Mouse (Mus musculus) CD4-positive, CD25-positive, alpha-beta regulatory T cell, adult 2 months (primary cell): Measurements from ENCODE around the gene Iqschfp.

Experiments
- DNase-seq: peaks from one replicate; pipeline ENCODE4 v3.0.0-alpha.2; 2012; ENCODE audit warnings: low read depth, low spot score

The Iqschfp gene

GRCm38 (mm10) chr3:68351461-68351860 lies 459.4 kb downstream of the Iqschfp start:
- no peak for DNase-seq

- no peak for DNase-seq
These were observed 460.9 kb downstream of the Iqschfp start for GRCm38 (mm10) chr3:68352961-68353360.

DNA sequence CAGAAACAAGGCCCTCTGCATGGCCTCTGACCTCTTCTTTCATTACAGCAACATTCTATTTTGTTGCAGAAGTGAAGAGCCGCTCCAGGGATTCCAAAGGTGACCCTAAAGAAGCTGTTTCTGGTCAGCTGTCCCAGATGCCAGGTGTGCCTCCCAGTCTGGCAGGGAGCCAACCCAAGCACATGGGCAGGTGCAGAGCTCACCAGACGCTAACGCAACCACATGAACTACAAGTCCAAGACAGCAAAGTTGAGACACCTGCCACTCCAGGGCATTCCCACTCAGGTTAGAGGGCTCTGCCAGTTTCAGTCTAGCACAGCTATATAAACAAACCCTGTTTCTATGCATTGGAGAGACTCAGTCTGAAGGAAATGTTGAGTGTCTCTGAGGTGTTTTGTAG lies 461.5 kb downstream of the Iqschfp start:
- no peak for DNase-seq

DNA sequence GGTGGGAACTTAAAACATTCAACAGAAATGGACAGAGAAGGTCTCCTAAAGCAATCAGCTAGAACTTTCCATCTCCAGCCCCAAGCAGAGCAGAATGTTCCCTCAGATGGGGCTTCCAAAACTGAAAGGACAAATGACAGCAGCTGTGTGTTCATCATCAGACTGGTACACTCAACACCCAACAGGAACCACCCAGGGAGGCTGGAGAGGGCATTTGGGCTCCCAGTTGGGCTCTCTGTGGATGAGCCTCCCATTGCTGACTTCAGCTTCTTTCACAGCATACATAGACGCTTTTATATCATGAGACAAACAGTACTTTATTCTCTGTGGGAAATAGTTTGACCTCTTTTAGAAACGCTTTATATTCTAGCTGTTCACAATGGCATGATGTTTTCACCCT lies 464.5 kb downstream of the Iqschfp start:
- no peak for DNase-seq

DNA sequence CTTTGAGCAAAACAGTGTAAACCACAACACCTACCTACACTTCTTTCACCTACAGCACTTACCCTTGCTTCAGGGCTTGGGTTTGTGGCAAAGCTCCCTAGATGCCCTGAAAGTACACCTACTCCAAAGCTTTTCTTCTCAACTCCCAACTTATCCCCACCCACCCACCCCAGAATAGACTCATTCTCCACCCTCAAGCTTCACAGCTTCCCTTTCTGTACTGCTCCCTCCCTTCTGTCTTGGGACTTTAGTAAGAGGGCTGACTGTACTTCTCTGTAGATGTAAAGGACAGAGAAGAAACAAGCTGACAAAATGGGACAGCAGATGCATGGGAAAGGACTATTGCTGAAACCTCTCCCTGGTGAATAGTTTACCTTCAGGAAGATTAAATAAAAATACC lies 476.0 kb downstream of the Iqschfp start:
- DNase-seq: no peak

GRCm38 (mm10) chr3:68372925-68373324 lies 480.9 kb downstream of the Iqschfp start:
- no peak for DNase-seq

GRCm38 (mm10) chr3:68375100-68375508 lies 483.1 kb downstream of the Iqschfp start:
- no peak for DNase-seq

DNA sequence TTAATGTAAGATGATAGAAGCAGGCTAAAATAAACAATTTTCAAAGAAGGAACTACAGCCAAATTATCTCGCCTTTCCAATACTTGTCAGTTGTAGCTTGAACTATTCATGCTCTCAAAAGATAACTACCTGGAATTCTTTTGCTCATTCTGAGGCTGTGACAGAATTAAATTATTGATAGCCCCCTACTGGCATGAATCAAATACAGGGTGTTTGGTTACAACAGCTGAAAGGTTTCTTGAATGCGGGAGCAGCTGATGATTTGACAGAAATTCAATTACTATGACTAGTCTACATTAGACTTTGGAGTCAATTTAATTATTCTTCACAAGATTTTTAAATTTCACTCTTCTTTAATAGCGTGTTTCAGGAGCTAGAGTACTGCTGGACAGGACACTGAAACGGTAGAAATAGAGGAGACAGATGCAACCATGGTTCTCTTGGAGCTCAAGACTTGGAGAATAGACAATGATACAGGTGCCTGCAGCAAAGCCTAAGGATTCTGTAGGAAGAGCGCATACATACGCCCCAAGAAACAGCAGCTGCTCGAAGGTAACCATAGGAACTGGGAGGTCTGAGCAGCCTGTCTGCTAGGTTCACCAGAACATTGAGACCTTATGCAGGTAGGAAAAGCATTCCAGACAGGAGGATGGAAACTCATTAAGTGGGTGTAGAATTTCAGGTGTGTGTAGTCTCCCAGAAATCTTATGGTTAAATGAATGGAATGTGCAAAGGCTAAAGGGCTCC lies 485.6 kb downstream of the Iqschfp start:
- no peak for DNase-seq

GRCm38 (mm10) chr3:68378799-68379198 lies 486.8 kb downstream of the Iqschfp start:
- DNase-seq: no peak

- DNase-seq: no peak
These were observed 487.2 kb downstream of the Iqschfp start for GRCm38 (mm10) chr3:68379242-68379641.

DNA sequence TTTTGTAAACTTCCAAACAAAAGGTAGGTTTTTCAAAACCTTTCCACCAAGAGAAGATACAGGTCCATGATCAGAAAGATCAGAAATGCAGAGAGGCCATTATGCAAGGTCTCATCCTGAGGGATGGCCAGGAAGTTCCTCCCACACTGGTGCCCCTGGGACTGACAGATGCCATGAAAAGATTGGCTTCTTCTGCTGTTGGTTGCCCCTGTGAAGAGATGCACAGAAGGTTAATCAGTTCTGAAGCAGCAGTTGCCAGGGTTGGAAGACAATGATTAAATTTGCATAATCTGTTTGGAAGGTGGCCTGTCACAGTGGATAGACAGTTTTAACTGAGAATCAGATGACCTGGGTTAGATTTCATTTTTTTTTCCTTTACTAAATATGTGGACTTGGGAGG lies 491.6 kb downstream of the Iqschfp start:
- DNase-seq: no peak

- DNase-seq: no peak
These were observed 493.5 kb downstream of the Iqschfp start for GRCm38 (mm10) chr3:68385544-68385943.

- no peak for DNase-seq
These were observed 496.0 kb downstream of the Iqschfp start for GRCm38 (mm10) chr3:68388023-68388422.

- no peak for DNase-seq
These were observed 501.5 kb downstream of the Iqschfp start for GRCm38 (mm10) chr3:68393578-68393977.

GRCm38 (mm10) chr3:68398691-68399090 lies 506.7 kb downstream of the Iqschfp start:
- DNase-seq: no peak

DNA sequence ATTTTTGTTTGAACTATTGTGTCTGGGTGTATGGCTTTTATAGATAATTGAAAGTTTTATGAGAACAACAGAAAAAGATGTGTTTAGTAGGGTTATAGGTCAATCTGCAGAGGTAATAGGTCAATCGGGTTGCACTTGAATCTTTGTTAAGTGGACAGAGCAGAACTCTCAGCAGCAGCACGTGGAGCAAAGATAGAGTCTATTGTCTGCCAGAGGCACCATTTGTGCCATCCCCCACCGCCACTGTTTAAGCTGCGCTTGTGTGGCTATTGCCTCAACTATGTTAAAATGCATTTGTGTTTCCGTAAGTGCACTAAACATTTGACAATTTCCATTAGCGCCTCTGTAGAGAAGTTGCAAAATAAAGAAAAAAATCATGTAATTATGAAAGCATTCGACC lies 508.1 kb downstream of the Iqschfp start:
- no peak for DNase-seq

- no peak for DNase-seq
These were observed 511.3 kb downstream of the Iqschfp start for GRCm38 (mm10) chr3:68403343-68403742.

DNA sequence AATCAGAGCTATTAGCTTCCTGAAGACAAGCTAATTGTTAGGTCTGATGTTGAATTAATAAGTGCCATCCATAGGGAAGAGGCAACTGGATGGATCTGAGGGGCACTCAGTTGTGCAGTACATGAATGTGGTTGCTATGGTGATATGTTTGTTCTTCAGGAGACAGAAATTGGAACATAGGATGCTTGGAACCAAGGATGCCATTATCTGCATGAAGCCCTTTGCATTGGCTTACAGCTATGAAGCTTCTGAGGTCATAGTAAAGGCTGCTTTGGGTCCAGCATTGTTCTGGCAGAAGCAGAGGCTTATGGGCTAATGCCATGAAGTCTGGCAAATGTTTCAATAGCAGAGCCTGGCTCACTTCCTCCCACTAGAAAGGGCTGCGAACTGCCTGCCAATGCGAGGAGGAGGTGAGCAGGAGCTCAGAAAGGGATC lies 511.8 kb downstream of the Iqschfp start:
- no peak for DNase-seq

DNA sequence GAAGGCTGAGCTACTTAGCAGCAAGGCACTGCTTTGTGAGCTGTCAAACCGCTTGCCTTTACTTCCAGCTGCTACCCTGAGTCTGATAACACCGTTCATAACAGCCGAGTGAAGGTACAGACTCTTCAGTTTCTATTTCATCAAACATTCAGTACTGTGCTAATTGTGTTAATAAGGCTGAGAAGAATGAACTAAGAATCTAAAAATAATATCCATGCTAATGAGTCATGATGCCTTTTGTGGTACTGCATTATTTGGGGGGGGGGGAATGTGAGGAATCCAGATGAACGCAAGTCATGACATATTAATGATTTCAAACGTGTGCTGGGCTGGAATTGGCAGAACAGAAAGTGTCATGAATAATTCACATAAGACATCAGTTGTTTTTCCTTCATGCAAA lies 513.7 kb downstream of the Iqschfp start:
- DNase-seq: no peak

DNA sequence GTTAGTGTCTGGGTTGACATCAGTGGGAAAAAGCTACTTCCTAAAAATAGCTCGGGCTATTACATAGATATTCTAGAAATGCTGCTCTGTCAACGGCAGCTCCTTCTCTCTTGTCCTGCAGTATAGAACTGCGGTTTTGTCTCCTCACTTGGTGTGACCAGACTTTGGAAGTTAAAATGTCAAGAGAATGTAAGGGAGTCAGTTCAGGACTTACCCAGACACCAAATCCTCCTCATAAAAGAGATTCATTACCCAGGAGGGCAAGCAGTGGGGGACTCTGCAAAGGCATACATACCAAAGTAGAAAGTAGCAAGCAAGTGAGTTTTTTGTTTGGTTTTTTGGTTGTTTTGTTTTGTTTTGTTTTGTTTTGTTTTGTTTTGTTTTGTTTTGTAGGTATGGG lies 520.2 kb downstream of the Iqschfp start:
- no peak for DNase-seq

DNA sequence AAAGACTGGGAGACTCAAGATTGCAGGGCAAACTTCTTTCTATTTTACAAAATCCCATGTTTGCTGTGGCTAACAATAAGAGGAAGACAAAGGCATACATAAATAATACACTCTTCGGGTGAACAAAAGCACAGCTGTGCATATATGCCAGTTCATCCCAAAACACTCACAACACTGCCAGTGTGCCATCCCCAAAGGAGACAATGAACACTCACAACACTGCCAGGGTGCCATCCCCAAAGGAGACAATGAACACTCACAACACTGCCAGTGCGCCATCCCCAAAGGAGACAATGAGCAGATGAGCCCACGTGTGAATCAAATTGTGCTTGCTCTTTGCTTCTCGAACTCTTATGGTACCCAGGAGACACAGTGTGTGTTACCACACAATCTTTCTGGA lies 527.8 kb downstream of the Iqschfp start:
- DNase-seq: no peak

- DNase-seq: no peak
These were observed 528.9 kb downstream of the Iqschfp start for GRCm38 (mm10) chr3:68420927-68421326.

GRCm38 (mm10) chr3:68421849-68422248 lies 529.8 kb downstream of the Iqschfp start:
- no peak for DNase-seq

DNA sequence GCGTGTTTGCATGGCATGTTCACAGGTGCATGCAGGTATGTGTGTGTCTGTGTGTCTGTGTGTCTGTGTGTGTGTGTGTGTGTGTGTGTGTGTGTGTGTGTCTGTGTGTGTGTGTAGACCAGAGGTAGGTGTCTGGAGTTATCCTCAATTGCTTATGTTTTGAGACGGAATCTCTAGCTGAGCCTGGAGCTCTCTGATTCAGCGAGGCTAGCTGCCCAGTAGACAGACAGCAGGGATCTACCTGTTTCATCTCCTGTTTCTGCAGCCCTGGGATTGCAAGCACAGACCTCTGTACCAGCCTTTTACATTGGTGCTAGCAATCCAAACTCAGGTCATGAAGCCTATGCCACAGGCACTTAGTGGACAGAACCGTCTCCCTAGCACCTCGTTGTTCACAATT lies 536.0 kb downstream of the Iqschfp start:
- no peak for DNase-seq
